Mouse (Mus musculus): ENCODE results near the gene Raver1. TPM values are rescaled to one million over a fixed set of nuclear protein-coding genes. Genes with fewer than 3 reads are reported as not detected.
A peak's percentile ranks its signal among the peaks of the same experiment; 100 is the strongest.

The Raver1 gene
- polyA plus RNA-seq, 1 experiment from 2014 or later = 109 TPM

GRCm38 (mm10) chr9:21032491-21032890, 59.3 kb downstream of the Raver1 start:
- H3K9me3 ChIP-seq (replicated peaks) = no peaks in the 10 kb centered on the region
- H3K4me1 ChIP-seq = peaks cover 80% of the 10 kb centered on the region
- DNase-seq (ENCODE audit: low spot score) = no peak
- H3K27me3 ChIP-seq (ENCODE audit: low read depth, poor library complexity, severe bottlenecking) = peaks cover 97% of the 10 kb centered on the region
- H3K27ac ChIP-seq = no peak overlapping the region
- H3K36me3 ChIP-seq = no peaks in the 10 kb centered on the region
- WGBS = 5% methylated on average over 7 of the region's 7 CpGs
- peak overlapping the region; percentile 56 for H3K4me3 ChIP-seq

- peaks cover 75% of the 10 kb centered on the region for H3K4me1 ChIP-seq
- H3K27ac ChIP-seq = no peak within 1 kb of the TSS
- peaks cover 97% of the 10 kb centered on the region for H3K27me3 ChIP-seq (ENCODE audit: low read depth, poor library complexity, severe bottlenecking)
- H3K4me3 ChIP-seq = peak within 1 kb of the TSS; percentile 56
- DNase-seq (ENCODE audit: low spot score) = no peak
- no peaks in the 10 kb centered on the region for H3K36me3 ChIP-seq
- under 1% methylated on average over 35 of the region's 35 CpGs for WGBS
- H3K9me3 ChIP-seq (replicated peaks) = no peaks in the 10 kb centered on the region
These were observed 59.9 kb downstream of the Raver1 start, which contains the start of gene Icam5 for GRCm38 (mm10) chr9:21031896-21032351. Gene Icam5, plus strand, starts transcription at chr9:21032073.

- peak; percentile 73 for DNase-seq (ENCODE audit: low spot score)
- Histone ChIP-seq H3K27me3 (ENCODE audit: low read depth, poor library complexity, severe bottlenecking) (peaks cover 97% of the 10 kb centered on the region), H3K27ac (no peak overlapping the region), H3K4me3 (peak overlapping the region; percentile 56), H3K9me3 (replicated peaks) (no peaks in the 10 kb centered on the region), H3K4me1 (peaks cover 69% of the 10 kb centered on the region), H3K36me3 (no peaks in the 10 kb centered on the region)
- under 1% methylated on average over 36 of the region's 36 CpGs for WGBS
These were observed 60.4 kb downstream of the Raver1 start for GRCm38 (mm10) chr9:21031251-21031895.

- no peaks in the 10 kb centered on the region for H3K36me3 ChIP-seq
- H3K27ac ChIP-seq = no peak overlapping the region
- H3K4me3 ChIP-seq = peak overlapping the region; percentile 56
- no peaks in the 10 kb centered on the region for H3K9me3 ChIP-seq (replicated peaks)
- peaks cover 65% of the 10 kb centered on the region for H3K4me1 ChIP-seq
- peak; percentile 79 for DNase-seq (ENCODE audit: low spot score)
- 1% methylated on average over 13 of the region's 13 CpGs for WGBS
- peaks cover 96% of the 10 kb centered on the region for H3K27me3 ChIP-seq (ENCODE audit: low read depth, poor library complexity, severe bottlenecking)
These were observed 61.0 kb downstream of the Raver1 start for GRCm38 (mm10) chr9:21030781-21031250.

GRCm38 (mm10) chr9:21030055-21030600, 61.7 kb downstream of the Raver1 start:
- H3K27me3 ChIP-seq (ENCODE audit: low read depth, poor library complexity, severe bottlenecking) = peaks cover 96% of the 10 kb centered on the region
- H3K27ac ChIP-seq = no peak overlapping the region
- 21% methylated on average over 22 of the region's 22 CpGs for WGBS
- H3K4me3 ChIP-seq = peak overlapping the region; percentile 56
- peaks cover 62% of the 10 kb centered on the region for H3K4me1 ChIP-seq
- H3K36me3 ChIP-seq = no peaks in the 10 kb centered on the region
- DNase-seq (ENCODE audit: low spot score) = no peak
- no peaks in the 10 kb centered on the region for H3K9me3 ChIP-seq (replicated peaks)

- no peaks in the 10 kb centered on the region for H3K9me3 ChIP-seq (replicated peaks)
- H3K36me3 ChIP-seq = no peaks in the 10 kb centered on the region
- H3K4me1 ChIP-seq = peaks cover 60% of the 10 kb centered on the region
- peaks cover 92% of the 10 kb centered on the region for H3K27me3 ChIP-seq (ENCODE audit: low read depth, poor library complexity, severe bottlenecking)
- 2% methylated on average over 37 of the region's 37 CpGs for WGBS
- peak within 1 kb of the TSS; percentile 37 for H3K27ac ChIP-seq
- peak; percentile 86 for DNase-seq (ENCODE audit: low spot score)
- H3K4me3 ChIP-seq = peak within 1 kb of the TSS; percentile 56
These were observed 62.3 kb downstream of the Raver1 start, which contains the start of gene Icam4 for GRCm38 (mm10) chr9:21029291-21030054. Gene Icam4, plus strand, starts transcription at chr9:21029373.

- 75% methylated on average over 6 of the region's 6 CpGs for WGBS
- no peaks in the 10 kb centered on the region for H3K9me3 ChIP-seq (replicated peaks)
- peaks cover 59% of the 10 kb centered on the region for H3K4me1 ChIP-seq
- DNase-seq (ENCODE audit: low spot score) = no peak
- H3K27ac ChIP-seq = peak overlapping the region; percentile 37
- H3K4me3 ChIP-seq = no peak overlapping the region
- peaks cover 84% of the 10 kb centered on the region for H3K27me3 ChIP-seq (ENCODE audit: low read depth, poor library complexity, severe bottlenecking)
- H3K36me3 ChIP-seq = no peaks in the 10 kb centered on the region
These were observed 63.2 kb downstream of the Raver1 start for GRCm38 (mm10) chr9:21028560-21029110.

- DNase-seq (ENCODE audit: low spot score) = no peak
- H3K27ac ChIP-seq = no peak overlapping the region; the same call in 1 of the 2 replicates
- 51% methylated on average over 8 of the region's 8 CpGs for WGBS
- H3K4me3 ChIP-seq = no peak overlapping the region
- H3K4me1 ChIP-seq = peaks cover 51% of the 10 kb centered on the region
- H3K27me3 ChIP-seq (ENCODE audit: low read depth, poor library complexity, severe bottlenecking) = peaks cover 76% of the 10 kb centered on the region
- H3K9me3 ChIP-seq (replicated peaks) = no peaks in the 10 kb centered on the region
- no peaks in the 10 kb centered on the region for H3K36me3 ChIP-seq
These were observed 64.0 kb downstream of the Raver1 start for GRCm38 (mm10) chr9:21027774-21028290.

GRCm38 (mm10) chr9:21026849-21027248, 65.0 kb downstream of the Raver1 start:
- Histone ChIP-seq H3K9me3 (replicated peaks) (no peaks in the 10 kb centered on the region), H3K4me3 (no peak overlapping the region), H3K27ac (no peak overlapping the region), H3K4me1 (peaks cover 41% of the 10 kb centered on the region), H3K27me3 (ENCODE audit: low read depth, poor library complexity, severe bottlenecking) (peaks cover 71% of the 10 kb centered on the region), H3K36me3 (no peaks in the 10 kb centered on the region)
- WGBS = 73% methylated on average over 12 of the region's 12 CpGs
- no peak for DNase-seq (ENCODE audit: low spot score)

GRCm38 (mm10) chr9:21025258-21025810, 66.5 kb downstream of the Raver1 start:
- Histone ChIP-seq H3K36me3 (no peaks in the 10 kb centered on the region), H3K4me3 (no peak overlapping the region), H3K4me1 (peaks cover 26% of the 10 kb centered on the region), H3K27me3 (ENCODE audit: low read depth, poor library complexity, severe bottlenecking) (peaks cover 62% of the 10 kb centered on the region), H3K9me3 (replicated peaks) (no peaks in the 10 kb centered on the region), H3K27ac (peak overlapping the region; percentile 0; the same call in 1 of the 2 replicates)
- 73% methylated on average over 19 of the region's 19 CpGs for WGBS
- DNase-seq (ENCODE audit: low spot score) = no peak

Data from limb, embryonic 10.5 days (tissue).